Mouse (Mus musculus) ES-Bruce4 (cell line): ENCODE measurements around the gene Tnip1.

Experiments
- CTCF ChIP-seq: IDR thresholded peaks from one replicate; pipeline ENCODE4 v1.8.1; 2011; ENCODE audit warnings: low read depth, low read length
- POLR2A ChIP-seq: IDR thresholded peaks from one replicate; pipeline ENCODE4 v1.8.1; 2011; ENCODE audit warnings: low read length; ENCODE audit not compliant: insufficient read depth

- no peak for TF ChIP-seq CTCF
- no peak for TF ChIP-seq POLR2A
Observed at GRCm38 (mm10) chr11:54897470-54897869, 65.2 kb downstream of the Tnip1 start.
